Mouse (Mus musculus): ENCODE measurements around the gene Ckm.

GRCm38 (mm10) chr7:19369823-19370425 is 34.7 kb upstream of the Ckm start:
- peak; percentile 80 for TF ChIP-seq CTCF (IDR thresholded peaks at IDR 0.05; ENCODE audit: low read depth)
- no peak for TF ChIP-seq EP300 (IDR thresholded peaks at IDR 0.05; ENCODE audit: low read depth)

Data from liver, postnatal 0 days (tissue).